Mouse (Mus musculus) intestine, postnatal 0 days (tissue): ENCODE measurements around the gene Prm1. TPM values are rescaled to one million over a fixed set of nuclear protein-coding genes. Genes with fewer than 3 reads are reported as not detected.

Experiments
- ATAC-seq: fragments of 200-750 bp; cut with Nextera tagmentation; 2 replicates; pipeline ENCODE4 v1.8.0; 2017; ENCODE audit warnings: mild to moderate bottlenecking, moderate TSS enrichment, moderate library complexity
- H3K27ac ChIP-seq: fragments of 300-500 bp; sonication (generic); 2 replicates; pipeline ENCODE4 v1.5.1; 2014; ENCODE audit warnings: mild to moderate bottlenecking, low read depth, low read length, moderate library complexity
- H3K27me3 ChIP-seq: fragments of 300-500 bp; sonication (generic); replicated peaks from 2 replicates; pipeline ENCODE4 v1.6.1; 2014; ENCODE audit warnings: low read length, mixed read lengths; ENCODE audit not compliant: control insufficient read depth, insufficient read depth
- H3K36me3 ChIP-seq: fragments of 300-500 bp; sonication (generic); 2 replicates; pipeline ENCODE4 v1.6.1; 2014; ENCODE audit warnings: mild to moderate bottlenecking, moderate library complexity; ENCODE audit not compliant: control insufficient read depth, insufficient read depth
- H3K4me1 ChIP-seq: fragments of 300-500 bp; sonication (generic); replicated peaks from 2 replicates; pipeline ENCODE4 v1.6.1; 2014; ENCODE audit warnings: antibody characterized with exemption, low read length, mixed read lengths; ENCODE audit not compliant: control insufficient read depth, insufficient read depth
- H3K4me2 ChIP-seq: fragments of 300-500 bp; sonication (generic); replicated peaks from 2 replicates; pipeline ENCODE4 v1.6.1; 2014; ENCODE audit warnings: low read depth, mild to moderate bottlenecking, moderate library complexity
- H3K4me3 ChIP-seq: fragments of 300-500 bp; sonication (generic); 2 replicates; pipeline ENCODE4 v1.5.1; 2014; ENCODE audit warnings: low read depth, low read length
- H3K9ac ChIP-seq: fragments of 300-500 bp; sonication (generic); 2 replicates; pipeline ENCODE4 v1.6.1; 2014; ENCODE audit warnings: mild to moderate bottlenecking, low read depth, low read length
- H3K9me3 ChIP-seq: fragments of 300-500 bp; sonication (generic); 2 replicates; pipeline ENCODE4 v1.6.1; 2016; ENCODE audit warnings: mixed run types; ENCODE audit not compliant: control insufficient read depth
- CTCF ChIP-seq: sonication (generic); IDR thresholded peaks from 2 replicates; pipeline ENCODE4 v1.5.1; 2016; ENCODE audit warnings: low read depth, mild to moderate bottlenecking, control low read depth, antibody characterized with exemption, moderate library complexity
- WGBS: fragments of 180-500 bp; shearing (Covaris S2); extraction: QIAGEN DNeasy Blood & Tissue Kit; methylation state at CpG from one replicate; pipeline ENCODE4 v1.1.7; 2014; 5-methylcytosine and 5-hydroxymethylcytosine counted together
- polyA plus RNA-seq: library from polyadenylated mRNA; unstranded; fragments of >200 nt; fragmentation: Nextera tagmentation; extraction: Ambion mirVana; gene quantifications from 2 replicates; pipeline ENCODE4 v1.2.1, GENCODE M21; 2015

The Prm1 gene
- polyA plus RNA-seq, 1 experiment from 2014 or later: not detected

DNA sequence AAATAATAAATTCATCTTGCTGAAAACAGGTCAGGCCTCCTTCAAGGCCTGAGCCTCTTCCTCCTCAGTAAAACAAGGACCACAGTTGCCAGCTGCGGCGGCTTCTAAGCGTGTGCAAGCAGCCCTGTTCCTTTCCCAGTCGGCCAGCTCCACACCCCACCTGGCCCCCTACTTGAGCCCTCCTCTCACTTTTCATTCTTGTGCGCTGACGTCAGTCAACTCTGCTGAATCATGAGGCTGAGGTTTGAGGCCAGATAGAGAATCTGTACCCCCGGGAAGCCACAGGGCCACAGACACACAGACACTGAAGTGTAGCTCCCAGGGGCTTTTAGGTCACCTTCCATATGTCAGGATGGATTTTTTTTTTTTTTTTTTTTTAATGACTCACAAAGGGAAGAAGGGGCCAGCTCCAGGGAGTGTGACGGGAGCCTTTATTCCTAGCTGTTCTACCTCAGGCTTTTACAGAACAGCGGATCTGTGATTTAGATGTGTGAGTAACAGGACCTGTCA is 23.7 kb downstream of the Prm1 start:
- Histone ChIP-seq H3K4me3 (no peak overlapping the region), H3K9ac (no peak overlapping the region), H3K27ac (no peak overlapping the region), H3K4me2 (no peak overlapping the region), H3K4me1 (0 out of 2 replicates have a peak, but pooled peaks cover 8% of the 10 kb centered on the region), H3K36me3 (no peaks in the 10 kb centered on the region), H3K27me3 (no peaks in the 10 kb centered on the region), H3K9me3 (no peaks in the 10 kb centered on the region)
- no peak for ATAC-seq
- TF ChIP-seq CTCF: no peak
- WGBS: 70% methylated on average over 9 of the region's 9 CpGs

DNA sequence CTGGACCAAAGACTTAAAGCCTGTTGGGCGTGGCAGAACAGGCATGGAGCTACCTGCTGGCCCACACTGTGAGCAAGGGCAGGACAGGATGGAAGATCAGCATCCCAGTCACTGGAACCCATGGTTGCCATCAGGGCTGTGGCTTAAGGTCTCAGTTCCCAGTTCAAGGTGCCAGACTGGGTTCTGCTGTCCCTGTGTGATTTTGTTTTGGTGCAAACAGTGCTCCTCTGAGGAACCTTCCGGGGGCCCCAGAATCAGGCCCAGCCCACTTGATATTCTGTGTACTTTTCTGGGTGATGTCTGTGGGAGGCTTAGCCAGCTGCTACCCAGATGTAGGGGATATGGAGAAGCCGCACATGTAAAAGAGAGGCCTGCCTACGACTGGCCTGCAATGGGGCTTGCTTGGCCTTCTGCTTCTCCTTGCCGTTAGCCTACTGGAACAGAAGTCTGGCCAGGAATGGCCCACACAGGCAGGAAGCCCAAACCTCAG is 25.0 kb downstream of the Prm1 start:
- H3K4me1 ChIP-seq: 0 out of 2 replicates have a peak, but pooled peaks cover 8% of the 10 kb centered on the region
- H3K9ac ChIP-seq: no peak overlapping the region
- no peak for ATAC-seq
- no peaks in the 10 kb centered on the region for H3K36me3 ChIP-seq
- H3K27me3 ChIP-seq: no peaks in the 10 kb centered on the region
- TF ChIP-seq CTCF: no peak
- H3K4me3 ChIP-seq: no peak overlapping the region
- no peak overlapping the region for H3K27ac ChIP-seq
- WGBS: 78% methylated on average over 5 of the region's 5 CpGs
- no peaks in the 10 kb centered on the region for H3K9me3 ChIP-seq
- no peak overlapping the region for H3K4me2 ChIP-seq

DNA sequence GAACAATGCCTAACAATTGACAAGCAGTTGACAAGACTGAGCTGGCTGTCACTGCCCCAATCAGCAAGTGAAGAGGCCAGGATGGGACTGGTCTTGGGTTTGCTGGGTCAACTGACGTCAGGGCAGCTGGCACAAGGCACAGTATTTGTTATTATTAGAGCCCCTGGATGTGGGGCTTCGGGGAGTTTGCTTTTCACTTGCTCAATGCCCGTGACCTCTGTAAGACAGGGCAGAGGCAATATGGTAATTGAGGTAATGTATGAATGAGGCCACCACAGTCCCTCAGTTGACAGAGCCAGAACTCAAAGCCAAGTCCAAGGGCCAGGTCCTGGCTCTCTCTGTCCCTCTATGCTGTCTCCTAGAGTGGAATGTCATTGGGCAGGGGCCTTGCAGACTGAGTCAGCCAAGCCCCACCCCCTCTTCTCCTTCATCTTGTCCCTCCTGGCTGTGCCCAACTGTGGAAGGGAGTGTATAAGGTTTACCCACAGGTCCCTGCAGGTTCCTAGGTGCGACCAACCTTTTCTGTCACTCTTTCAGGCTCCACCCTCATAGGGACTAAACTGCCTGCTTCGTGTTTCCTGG is 28.0 kb downstream of the Prm1 start:
- ATAC-seq: no peak
- no peaks in the 10 kb centered on the region for H3K9me3 ChIP-seq
- no peaks in the 10 kb centered on the region for H3K27me3 ChIP-seq
- H3K27ac ChIP-seq: no peak overlapping the region
- no peaks in the 10 kb centered on the region for H3K4me1 ChIP-seq
- H3K4me3 ChIP-seq: no peak overlapping the region
- 74% methylated on average over 5 of the region's 5 CpGs for WGBS
- no peak for TF ChIP-seq CTCF
- H3K36me3 ChIP-seq: no peaks in the 10 kb centered on the region
- H3K4me2 ChIP-seq: no peak overlapping the region
- H3K9ac ChIP-seq: no peak overlapping the region

DNA sequence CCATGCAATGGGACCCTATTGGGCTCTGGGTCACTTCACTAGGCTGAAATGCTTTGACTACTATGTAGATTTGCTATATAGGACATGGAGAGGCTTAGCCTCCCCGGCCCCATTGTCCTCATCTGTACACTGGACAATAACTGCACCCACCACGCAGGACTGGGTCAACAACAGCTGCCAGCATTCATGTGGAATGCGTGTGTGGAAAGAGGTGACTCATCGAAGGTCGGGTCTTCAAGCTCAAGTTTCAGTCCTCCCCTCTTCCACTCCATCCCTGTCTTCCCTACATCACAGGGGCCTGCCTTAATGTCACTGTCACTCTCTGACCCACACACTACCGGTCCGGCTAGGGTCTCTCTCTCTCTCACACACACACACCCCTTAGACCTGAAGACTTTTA is 29.3 kb downstream of the Prm1 start:
- ATAC-seq: no peak
- Histone ChIP-seq H3K4me3 (no peak overlapping the region), H3K36me3 (no peaks in the 10 kb centered on the region), H3K9me3 (no peaks in the 10 kb centered on the region), H3K4me1 (no peaks in the 10 kb centered on the region), H3K4me2 (no peak overlapping the region), H3K27me3 (no peaks in the 10 kb centered on the region), H3K27ac (no peak overlapping the region), H3K9ac (no peak overlapping the region)
- no peak for TF ChIP-seq CTCF
- 53% methylated on average over 7 of the region's 7 CpGs for WGBS

DNA sequence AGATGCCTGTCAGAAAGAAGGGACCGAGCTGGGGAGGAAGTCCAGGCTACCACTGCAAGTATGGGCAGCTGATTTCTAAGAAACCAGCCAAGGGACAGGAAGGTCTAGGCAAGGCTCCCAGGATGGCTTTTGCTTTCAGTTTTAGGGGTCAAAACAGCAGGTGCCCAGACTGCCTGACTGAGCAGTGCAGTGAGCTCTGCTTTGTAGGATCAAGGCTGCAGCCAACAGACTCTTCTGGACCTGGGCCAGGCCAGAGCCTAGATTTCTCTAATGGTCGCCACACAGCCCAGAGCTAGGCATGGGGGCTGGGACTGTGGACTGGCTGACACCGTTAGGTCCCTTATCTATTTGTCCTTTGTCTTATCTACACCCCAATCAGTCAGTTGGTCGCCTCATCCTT is 30.9 kb downstream of the Prm1 start:
- Histone ChIP-seq H3K4me1 (no peaks in the 10 kb centered on the region), H3K9ac (no peak overlapping the region), H3K27ac (no peak overlapping the region), H3K9me3 (no peaks in the 10 kb centered on the region), H3K27me3 (no peaks in the 10 kb centered on the region), H3K4me3 (no peak overlapping the region), H3K36me3 (no peaks in the 10 kb centered on the region), H3K4me2 (no peak overlapping the region)
- 40% methylated on average over 4 of the region's 4 CpGs for WGBS
- TF ChIP-seq CTCF: no peak
- ATAC-seq: no peak

DNA sequence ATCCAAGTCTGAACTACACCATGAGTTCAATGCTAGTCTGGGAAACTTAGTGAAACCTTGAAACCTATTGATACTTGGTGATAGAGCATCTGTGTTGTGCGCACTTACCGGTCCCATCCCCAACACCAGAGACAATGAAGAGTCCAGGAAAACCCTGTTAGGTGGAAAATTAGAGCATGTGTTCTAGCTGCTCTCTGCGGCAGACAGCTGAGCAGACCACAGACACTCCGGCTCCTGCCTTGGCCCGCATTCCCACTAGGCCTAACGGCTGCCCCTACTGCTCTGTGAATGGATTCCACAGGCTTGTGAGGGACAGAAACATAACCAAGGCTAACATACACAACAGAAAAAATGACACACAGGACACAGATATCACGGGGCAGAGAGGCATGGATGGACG is 32.1 kb downstream of the Prm1 start:
- Histone ChIP-seq H3K9me3 (no peaks in the 10 kb centered on the region), H3K4me3 (no peak overlapping the region), H3K4me1 (no peaks in the 10 kb centered on the region), H3K4me2 (no peak overlapping the region), H3K27ac (no peak overlapping the region), H3K27me3 (no peaks in the 10 kb centered on the region), H3K9ac (no peak overlapping the region), H3K36me3 (no peaks in the 10 kb centered on the region)
- no peak for ATAC-seq
- WGBS: 83% methylated on average over 8 of the region's 8 CpGs
- TF ChIP-seq CTCF: no peak
